Mouse (Mus musculus) heart, embryonic 14.5 days (tissue): Measurements from ENCODE around the gene Cbx1. TPM values are rescaled to one million over a fixed set of nuclear protein-coding genes. Genes with fewer than 3 reads are reported as not detected.

ENCODE experiments used
- ATAC-seq: fragments of 200-750 bp; cut with Nextera tagmentation; 2 replicates; pipeline ENCODE4 v1.8.0; 2017; ENCODE audit warnings: low read depth, moderate TSS enrichment; ENCODE audit not compliant: insufficient number of reproducible peaks, insufficient read depth, low FRiP score
- H3K27ac ChIP-seq, 2 experiments: fragments of 200-500 bp in 1 of 2; fragments of 300-500 bp in 1 of 2; sonication (generic) in 1 of 2; replicated peaks in 1 of 2; 2 replicates each; pipeline ENCODE4 v1.5.1; 2012 to 2014; ENCODE audit warnings: low read depth in 2 of 2, low read length in 2 of 2, control low read depth in 1 of 2, mild to moderate bottlenecking in 1 of 2, mixed read lengths in 1 of 2; ENCODE audit not compliant: control insufficient read depth in 1 of 2, insufficient read depth in 1 of 2
- H3K27me3 ChIP-seq: fragments of 300-500 bp; sonication (generic); 2 replicates; pipeline ENCODE4 v1.6.1; 2014; ENCODE audit warnings: mild to moderate bottlenecking, low read length, control low read depth; ENCODE audit not compliant: control insufficient read depth, insufficient read depth
- H3K36me3 ChIP-seq: fragments of 300-500 bp; sonication (generic); 2 replicates; pipeline ENCODE4 v1.6.1; 2014; ENCODE audit warnings: mild to moderate bottlenecking, control low read depth, low read length, mixed read lengths; ENCODE audit not compliant: control insufficient read depth, insufficient read depth
- H3K4me1 ChIP-seq, 2 experiments: fragments of 200-500 bp in 1 of 2; fragments of 300-500 bp in 1 of 2; sonication (generic) in 1 of 2; 2 replicates each; pipeline ENCODE4 v1.6.1; 2012 to 2014; ENCODE audit warnings: low read length in 2 of 2, control low read depth in 1 of 2, mixed read lengths in 1 of 2; ENCODE audit not compliant: control insufficient read depth in 2 of 2, insufficient read depth in 2 of 2
- H3K4me2 ChIP-seq: fragments of 300-500 bp; sonication (generic); 2 replicates; pipeline ENCODE4 v1.6.1; 2014; ENCODE audit warnings: mild to moderate bottlenecking, low read length
- H3K4me3 ChIP-seq, 2 experiments: fragments of 200-500 bp in 1 of 2; fragments of 300-500 bp in 1 of 2; sonication (generic) in 1 of 2; 2 replicates each; pipeline ENCODE4 v1.5.1; 2012 to 2014; ENCODE audit warnings: low read length in 2 of 2, mild to moderate bottlenecking in 2 of 2, control low read depth in 1 of 2, low read depth in 1 of 2, moderate library complexity in 1 of 2; ENCODE audit not compliant: control insufficient read depth in 1 of 2, insufficient read depth in 1 of 2
- H3K9ac ChIP-seq: fragments of 300-500 bp; sonication (generic); 2 replicates; pipeline ENCODE4 v1.6.1; 2014; ENCODE audit warnings: mild to moderate bottlenecking, low read length
- H3K9me3 ChIP-seq: fragments of 300-500 bp; sonication (generic); 2 replicates; pipeline ENCODE4 v1.6.1; 2016; ENCODE audit warnings: low read length, control low read depth; ENCODE audit not compliant: control insufficient read depth
- WGBS: fragments of 180-500 bp; shearing (Covaris S2); extraction: QIAGEN DNeasy Blood & Tissue Kit; methylation state at CpG from one replicate; pipeline ENCODE4 v1.1.7; 2014; 5-methylcytosine and 5-hydroxymethylcytosine counted together
- polyA plus RNA-seq: library from polyadenylated mRNA; unstranded; fragments of >200 nt; fragmentation: Nextera tagmentation; extraction: Ambion mirVana; gene quantifications from 2 replicates; pipeline ENCODE4 v1.2.1, GENCODE M21; 2014

Cbx1 gene
- polyA plus RNA-seq, 1 experiment from 2014 or later: 44.2 TPM

- Histone ChIP-seq H3K9me3 (no peaks in the 10 kb centered on the region), H3K9ac (no peak overlapping the region), H3K27me3 (no peaks in the 10 kb centered on the region), H3K4me3 (no peak overlapping the region), H3K4me1 (peaks cover 0 to 2% of the 10 kb centered on the region in 2 experiments; a peak in 2 of 4 replicates), H3K36me3 (peaks cover 29% of the 10 kb centered on the region), H3K4me2 (no peak overlapping the region), H3K27ac (peak overlapping the region; percentile 42 to 43; a peak in 3 of 4 replicates)
- WGBS: 59% methylated on average over 7 of the region's 7 CpGs
- 0 out of 2 replicates have a peak, but pooled peaks have one; percentile 32 for ATAC-seq
Measured at GRCm38 (mm10) chr11:96765645-96766044, 23.3 kb upstream of the Cbx1 start.

DNA sequence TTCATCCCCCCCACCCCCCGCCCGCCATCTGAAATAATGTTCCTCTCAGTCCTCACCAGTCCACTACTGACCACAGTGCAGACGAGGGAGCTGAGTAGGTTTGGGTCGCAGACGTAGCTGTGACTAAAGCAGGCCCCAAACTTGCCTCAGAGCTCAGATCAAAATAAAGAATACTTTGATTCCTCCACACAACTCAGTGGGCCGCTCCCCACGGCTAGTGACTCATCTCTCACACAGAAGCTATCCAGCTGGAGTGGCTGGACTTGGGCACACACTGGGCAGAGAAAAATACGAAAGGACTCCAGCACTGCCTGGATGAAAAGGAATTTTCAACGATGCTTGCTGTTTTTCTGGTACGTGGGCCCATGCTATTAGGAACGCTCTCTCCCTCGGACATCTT, 22.4 kb upstream of the Cbx1 start:
- WGBS: 76% methylated on average over 12 of the region's 12 CpGs
- H3K4me1 ChIP-seq: peaks cover 0 to 2% of the 10 kb centered on the region in 2 experiments; a peak in 2 of 4 replicates
- peaks cover 38% of the 10 kb centered on the region for H3K36me3 ChIP-seq
- ATAC-seq: no peak
- H3K4me3 ChIP-seq: no peak overlapping the region
- H3K9ac ChIP-seq: no peak overlapping the region
- H3K27me3 ChIP-seq: no peaks in the 10 kb centered on the region
- no peak overlapping the region for H3K27ac ChIP-seq
- H3K9me3 ChIP-seq: no peaks in the 10 kb centered on the region
- H3K4me2 ChIP-seq: no peak overlapping the region

GRCm38 (mm10) chr11:96767096-96767495, 21.8 kb upstream of the Cbx1 start:
- H3K9ac ChIP-seq: no peak overlapping the region

GRCm38 (mm10) chr11:96768240-96768639, 20.7 kb upstream of the Cbx1 start:
- Histone ChIP-seq H3K4me3 (no peak overlapping the region), H3K9me3 (no peaks in the 10 kb centered on the region), H3K9ac (no peak overlapping the region), H3K27me3 (no peaks in the 10 kb centered on the region), H3K27ac (no peak overlapping the region), H3K4me2 (no peak overlapping the region), H3K4me1 (peaks cover 0 to 2% of the 10 kb centered on the region in 2 experiments; a peak in 2 of 4 replicates), H3K36me3 (peaks cover 55% of the 10 kb centered on the region)
- WGBS: 59% methylated on average over 9 of the region's 9 CpGs
- ATAC-seq: no peak

More at GRCm38 (mm10) chr11:96767096-96767495, 21.8 kb upstream of the Cbx1 start:
- Histone ChIP-seq H3K27me3 (no peaks in the 10 kb centered on the region), H3K27ac (no peak overlapping the region), H3K4me3 (no peak overlapping the region), H3K4me1 (peaks cover 0 to 2% of the 10 kb centered on the region in 2 experiments; a peak in 2 of 4 replicates), H3K36me3 (peaks cover 44% of the 10 kb centered on the region), H3K9me3 (no peaks in the 10 kb centered on the region), H3K4me2 (no peak overlapping the region)
- no peak for ATAC-seq
- 54% methylated on average over 7 of the region's 7 CpGs for WGBS

GRCm38 (mm10) chr11:96771274-96771975, 17.5 kb upstream of the Cbx1 start:
- Histone ChIP-seq H3K27me3 (no peaks in the 10 kb centered on the region), H3K9me3 (no peaks in the 10 kb centered on the region), H3K27ac (no peak overlapping the region), H3K36me3 (peaks cover 60% of the 10 kb centered on the region), H3K4me1 (peaks cover 0 to 2% of the 10 kb centered on the region in 2 experiments; a peak in 2 of 4 replicates), H3K4me2 (no peak overlapping the region), H3K4me3 (no peak overlapping the region), H3K9ac (no peak overlapping the region)
- no peak for ATAC-seq
- 95% methylated on average over 9 of the region's 9 CpGs for WGBS

DNA sequence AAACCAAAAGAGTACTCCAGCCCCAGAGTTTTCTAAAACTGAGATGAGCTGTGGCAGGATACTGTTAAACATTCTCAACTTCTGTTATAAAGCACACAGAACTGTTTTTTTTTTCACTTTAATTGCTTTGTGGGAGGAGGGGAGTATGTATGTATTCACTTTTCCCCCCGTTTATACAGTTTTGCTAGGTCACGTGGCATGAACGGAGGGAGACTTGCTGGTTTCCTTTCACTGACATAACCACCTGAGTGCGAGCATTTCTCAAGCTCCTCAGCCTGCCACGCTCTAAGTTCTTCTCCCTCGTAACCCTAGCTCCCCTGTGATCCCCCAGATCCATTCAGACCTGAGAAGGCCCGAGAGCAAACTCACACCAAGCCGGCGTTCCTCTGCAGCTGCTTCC, 16.5 kb upstream of the Cbx1 start:
- H3K4me3 ChIP-seq: no peak overlapping the region
- H3K4me1 ChIP-seq: peaks cover 3 to 9% of the 10 kb centered on the region in 2 experiments; a peak in 3 of 4 replicates
- H3K9ac ChIP-seq: no peak overlapping the region
- no peak overlapping the region for H3K4me2 ChIP-seq
- H3K9me3 ChIP-seq: no peaks in the 10 kb centered on the region
- no peaks in the 10 kb centered on the region for H3K27me3 ChIP-seq
- WGBS: 89% methylated on average over 9 of the region's 9 CpGs
- ATAC-seq: no peak
- peaks cover 56% of the 10 kb centered on the region for H3K36me3 ChIP-seq
- no peak overlapping the region for H3K27ac ChIP-seq

DNA sequence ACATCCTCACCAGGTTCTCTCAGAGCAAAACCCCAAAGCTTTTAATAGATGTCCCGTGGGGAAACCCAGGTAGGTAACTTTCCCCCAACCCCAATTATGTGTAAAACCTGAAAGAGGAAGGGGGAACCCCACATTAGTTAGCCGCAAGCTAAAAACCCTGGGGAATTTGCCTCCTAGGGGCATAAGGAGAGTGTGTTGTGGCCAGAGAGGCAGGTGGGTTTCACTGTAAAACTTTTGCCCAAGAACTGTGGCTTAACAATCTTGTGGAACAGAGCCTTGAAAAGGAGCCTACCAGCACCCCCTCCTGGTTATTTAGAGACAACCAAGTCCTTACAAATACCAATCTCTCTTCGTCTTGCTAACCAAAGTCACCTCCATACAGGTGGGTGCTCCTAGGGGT, 14.4 kb upstream of the Cbx1 start:
- H3K9ac ChIP-seq: no peak overlapping the region
- no peak overlapping the region for H3K4me2 ChIP-seq
- no peak overlapping the region for H3K4me3 ChIP-seq
- peaks cover 42% of the 10 kb centered on the region for H3K36me3 ChIP-seq
- ATAC-seq: no peak
- peaks cover 3 to 9% of the 10 kb centered on the region in 2 experiments; a peak in 3 of 4 replicates for H3K4me1 ChIP-seq
- no peak overlapping the region for H3K27ac ChIP-seq
- no peaks in the 10 kb centered on the region for H3K9me3 ChIP-seq
- 84% methylated on average over 3 of the region's 3 CpGs for WGBS
- no peaks in the 10 kb centered on the region for H3K27me3 ChIP-seq
